Mouse (Mus musculus) layer of hippocampus, postnatal 25 days (tissue): Measurements from ENCODE around the gene Myadml2. TPM values are rescaled to one million over a fixed set of nuclear protein-coding genes. Genes with fewer than 3 reads are reported as not detected.
"Not testable (repeated sequence)": the region's sequence is repeated elsewhere in the genome, so short reads cannot be mapped to it uniquely, and the experiment has no call there.

Experiments used
- DNase-seq, 2 experiments: peaks; one replicate each; pipeline ENCODE4 v3.0.0; 2022; ENCODE audit warnings: mixed read lengths in 2 of 2, low spot score in 1 of 2; ENCODE audit errors: extremely low spot score in 1 of 2
- total RNA-seq, 2 experiments: library from RNA; stranded (reverse); gene quantifications; 2 replicates each; pipeline ENCODE4 v1.2.3; 2021

Myadml2 gene
- 1 to 10 TPM; 2.5 to 3.5 TPM for total RNA-seq

- DNase-seq, result peak in 1 of 2 experiments; percentile 48
Measured at GRCm38 (mm10) chr11:120648001-120648476, at the start of gene Myadml2. Myadml2 (minus strand) TSS chr11:120648158.

GRCm38 (mm10) chr11:120697741-120698140 is 49.8 kb upstream of the Myadml2 start:
- no peak for DNase-seq

- DNase-seq, result no peak
Measured at GRCm38 (mm10) chr11:120696568-120696967, 48.6 kb upstream of the Myadml2 start.

- no peak for DNase-seq
Measured at GRCm38 (mm10) chr11:120695641-120696040, 47.7 kb upstream of the Myadml2 start.

GRCm38 (mm10) chr11:120695184-120695583 is 47.2 kb upstream of the Myadml2 start:
- no peak for DNase-seq

GRCm38 (mm10) chr11:120693461-120693860 is 45.5 kb upstream of the Myadml2 start:
- no peak for DNase-seq

- no peak for DNase-seq
Measured at GRCm38 (mm10) chr11:120692471-120693011, 44.6 kb upstream of the Myadml2 start.

- no peak for DNase-seq
Measured at GRCm38 (mm10) chr11:120689365-120689764, 41.4 kb upstream of the Myadml2 start.

GRCm38 (mm10) chr11:120686650-120687272 is 38.8 kb upstream of the Myadml2 start:
- no peak for DNase-seq

GRCm38 (mm10) chr11:120684660-120685059 is 36.7 kb upstream of the Myadml2 start:
- no peak for DNase-seq

- DNase-seq, result no peak
Measured at GRCm38 (mm10) chr11:120684086-120684485, 36.1 kb upstream of the Myadml2 start.

GRCm38 (mm10) chr11:120683536-120683935 is 35.6 kb upstream of the Myadml2 start:
- no peak for DNase-seq

- DNase-seq, result no peak
Measured at GRCm38 (mm10) chr11:120682683-120683082, 34.7 kb upstream of the Myadml2 start.

- no peak for DNase-seq
Measured at GRCm38 (mm10) chr11:120679909-120680308, 32.0 kb upstream of the Myadml2 start.

GRCm38 (mm10) chr11:120676951-120677350 is 29.0 kb upstream of the Myadml2 start:
- no peak for DNase-seq

- DNase-seq, result not testable (repeated sequence)
Measured at GRCm38 (mm10) chr11:120675875-120676274, 27.9 kb upstream of the Myadml2 start.

- DNase-seq, result no peak
Measured at GRCm38 (mm10) chr11:120673594-120674122, 25.7 kb upstream of the Myadml2 start.

- DNase-seq, result peak; percentile 82 to 85
Measured at GRCm38 (mm10) chr11:120672687-120673593, 25.0 kb upstream of the Myadml2 start, which contains the start of gene Aspscr1. Aspscr1 (plus strand) TSS chr11:120672973.

- no peak for DNase-seq
Measured at GRCm38 (mm10) chr11:120666617-120667016, 18.7 kb upstream of the Myadml2 start.

- DNase-seq, result no peak
Measured at GRCm38 (mm10) chr11:120665406-120665805, 17.4 kb upstream of the Myadml2 start.

- DNase-seq, result no peak
Measured at GRCm38 (mm10) chr11:120663714-120664113, 15.8 kb upstream of the Myadml2 start.
